Mouse (Mus musculus) myocyte (in vitro differentiated cells): ENCODE results near the gene Nmnat3.

Source experiments
- E2F4 ChIP-seq: IDR thresholded peaks from one replicate; pipeline ENCODE4 v1.6.1; 2011; ENCODE audit warnings: mild to moderate bottlenecking, control low read depth, moderate library complexity; ENCODE audit not compliant: insufficient read depth
- MAX ChIP-seq: IDR thresholded peaks from one replicate; pipeline ENCODE4 v1.6.1; 2011; ENCODE audit warnings: low read depth, mild to moderate bottlenecking, control low read depth

DNA sequence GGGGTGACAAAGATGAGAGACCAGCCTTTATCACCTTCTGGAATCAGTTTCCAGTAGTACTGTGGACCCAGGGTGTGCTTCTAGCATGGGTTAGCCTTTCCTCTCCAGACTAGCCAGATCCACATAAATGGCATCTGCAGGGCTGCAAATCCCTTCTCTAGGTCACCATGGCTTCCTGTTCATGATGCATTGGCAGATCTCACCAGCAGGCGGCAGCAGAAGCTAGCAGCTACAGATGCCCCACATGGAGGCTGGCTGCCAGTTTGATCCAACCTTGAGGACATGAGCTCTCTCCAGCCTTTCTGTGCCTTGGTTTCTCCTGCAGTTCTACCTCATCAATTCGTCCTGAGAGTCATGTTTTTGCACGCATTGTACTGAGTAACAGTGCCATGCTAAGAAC, 121.9 kb downstream of the Nmnat3 start:
- TF ChIP-seq E2F4 = no peak
- TF ChIP-seq MAX = no peak
